Mouse (Mus musculus) left cerebral cortex, adult 2 months (tissue): ENCODE results near the gene Eif2ak4. TPM values are rescaled to one million over a fixed set of nuclear protein-coding genes. Genes with fewer than 3 reads are reported as not detected.
A peak's percentile ranks its signal among the peaks of the same experiment; 100 is the strongest.

ENCODE experiments used
- DNase-seq, 2 experiments: peaks; one replicate each; pipeline ENCODE4 v3.0.0; 2021 to 2022; ENCODE audit warnings: low spot score in 2 of 2, mixed read lengths in 1 of 2; ENCODE audit errors: extremely low spot score in 1 of 2
- H3K27ac ChIP-seq: fragments of 200-600 bp; 2 replicates; pipeline ENCODE4 v1.8.1; 2022
- H3K4me3 ChIP-seq: fragments of 200-600 bp; 2 replicates; pipeline ENCODE4 v1.8.1; 2022
- CTCF ChIP-seq: fragments of 200-600 bp; IDR thresholded peaks from 2 replicates; pipeline ENCODE4 v1.8.1; 2022; ENCODE audit warnings: antibody characterized with exemption, mild to moderate bottlenecking, moderate library complexity
- intact Hi-C: fragments of 180-260 bp; cut with DNase I; formaldehyde crosslinking; loops from one replicate; pipeline ENCODE4 v1.15.1; 2025
- long read RNA-seq, 2 experiments: library from polyadenylated mRNA; stranded (forward); transcript quantifications; one replicate each; pipeline ENCODE4 v2.0.0; 2021; ENCODE audit warnings: borderline mapping rate in 2 of 2
- total RNA-seq, 2 experiments: library from RNA; stranded (reverse); gene quantifications; 2 replicates each; pipeline ENCODE4 v1.2.3; 2021

Eif2ak4 gene
- total RNA-seq = 10 to 100 TPM; 22.2 to 25.1 TPM
- long read RNA-seq, experiment 1, full-length matches to known transcripts = 5 of 9 reads
- long read RNA-seq, experiment 1, partial matches to known transcripts = 2 of 9 reads
- long read RNA-seq, experiment 1, other reads (novel, unspliced or antisense) = 2 of 9 reads
- long read RNA-seq, experiment 2, full-length matches to known transcripts = 12 of 26 reads
- long read RNA-seq, experiment 2, partial matches to known transcripts = 5 of 26 reads
- long read RNA-seq, experiment 2, other reads (novel, unspliced or antisense) = 9 of 26 reads

DNA sequence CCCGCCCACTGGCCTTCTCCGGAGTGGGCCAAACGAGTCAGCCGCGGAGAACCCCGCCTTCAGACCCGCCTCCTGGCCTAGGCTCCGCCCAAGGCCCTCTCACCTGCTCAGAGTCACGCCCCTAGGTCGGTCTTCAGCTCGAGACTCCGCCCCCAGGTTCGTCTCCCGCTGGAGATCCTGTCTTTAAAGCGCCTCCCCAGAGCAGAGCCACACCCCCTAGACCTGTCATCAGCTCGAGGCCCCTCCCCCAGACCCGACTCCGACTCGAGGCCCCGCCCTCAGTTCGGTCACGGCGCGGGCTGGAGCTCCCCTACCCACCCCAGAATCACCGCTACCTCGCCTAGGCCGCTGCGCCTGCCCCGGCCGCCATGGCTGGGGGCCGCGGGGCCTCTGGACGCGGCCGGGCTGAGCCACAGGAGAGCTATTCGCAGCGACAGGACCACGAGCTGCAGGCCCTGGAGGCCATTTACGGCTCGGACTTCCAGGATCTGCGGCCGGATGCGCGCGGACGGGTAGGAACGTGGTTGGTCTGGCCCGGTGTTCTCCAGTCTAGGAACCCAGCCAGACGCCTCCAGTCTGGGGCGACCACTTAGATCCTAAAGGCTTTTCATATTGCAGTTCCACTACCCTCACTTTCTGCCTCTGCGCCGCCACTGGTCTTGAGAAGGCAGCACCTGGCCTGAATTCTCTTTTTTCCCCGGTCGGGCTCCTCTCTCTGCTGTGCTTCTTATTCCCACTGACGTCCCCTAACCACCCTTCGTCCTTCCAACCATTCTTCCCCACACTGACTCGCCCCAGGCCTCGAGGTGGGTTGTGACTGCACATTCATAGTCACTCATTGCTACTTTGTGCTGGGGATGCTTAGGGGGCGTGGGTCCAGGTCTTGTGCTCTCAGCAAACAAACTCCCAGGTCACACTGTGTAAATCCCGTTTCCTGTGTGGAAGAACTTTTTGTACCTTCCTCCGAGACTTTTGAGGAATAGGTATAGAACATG lies at the start of gene Eif2ak4:
Gene Eif2ak4 (plus strand): TSS at position 278 of the 995 bp plus-strand sequence.
- Histone ChIP-seq H3K27ac (peak within 1 kb of the TSS; percentile 92), H3K4me3 (peak within 1 kb of the TSS; percentile 86)
- TF ChIP-seq CTCF = no peak
- intact Hi-C loops = no loop called here
- DNase-seq = peak; percentile 97 to 98

DNA sequence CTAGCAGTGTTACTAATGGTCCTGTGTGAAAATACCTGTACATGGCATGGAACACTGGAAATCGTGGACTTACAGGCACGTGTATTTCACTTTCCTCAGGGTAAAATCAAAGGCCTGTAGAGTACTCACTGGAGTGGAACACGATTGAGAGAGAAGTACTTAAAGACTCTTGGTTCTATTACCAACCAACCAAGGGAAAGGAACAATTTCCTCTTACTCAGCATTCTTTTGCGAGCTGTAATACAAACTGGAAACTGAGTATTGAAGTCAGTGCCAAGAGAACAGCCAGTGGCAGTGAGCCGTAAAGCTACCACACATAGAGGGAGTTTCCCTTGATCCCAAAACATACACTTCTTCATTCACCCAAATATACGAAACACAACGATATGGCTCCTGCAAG lies 47.1 kb upstream of the Eif2ak4 start:
- DNase-seq = no peak
- intact Hi-C loops = no loop called here
- H3K4me3 ChIP-seq = no peak overlapping the region
- TF ChIP-seq CTCF = no peak
- H3K27ac ChIP-seq = no peak overlapping the region

DNA sequence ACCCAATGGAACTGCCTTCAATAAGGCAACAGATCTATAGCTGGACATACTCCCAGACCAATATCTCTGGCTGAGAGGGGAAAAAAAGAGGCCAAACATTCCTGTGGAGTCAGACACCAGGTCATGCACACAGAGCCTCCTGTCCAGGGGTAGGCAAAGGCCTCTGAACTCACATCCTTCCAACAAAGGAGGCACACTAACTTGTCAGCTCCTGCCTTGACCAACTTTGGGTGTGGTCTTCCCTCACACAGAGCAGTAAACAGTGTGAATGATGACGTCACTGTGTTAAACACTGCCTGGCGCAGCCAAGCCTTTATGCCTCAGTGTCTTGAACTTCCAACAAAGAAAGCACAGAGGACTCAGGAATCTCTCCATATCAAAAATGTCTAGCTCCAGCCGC lies 44.5 kb upstream of the Eif2ak4 start:
- no peak for DNase-seq
- intact Hi-C loops = no loop called here
- Histone ChIP-seq H3K27ac (no peak overlapping the region), H3K4me3 (no peak overlapping the region)
- no peak for TF ChIP-seq CTCF

DNA sequence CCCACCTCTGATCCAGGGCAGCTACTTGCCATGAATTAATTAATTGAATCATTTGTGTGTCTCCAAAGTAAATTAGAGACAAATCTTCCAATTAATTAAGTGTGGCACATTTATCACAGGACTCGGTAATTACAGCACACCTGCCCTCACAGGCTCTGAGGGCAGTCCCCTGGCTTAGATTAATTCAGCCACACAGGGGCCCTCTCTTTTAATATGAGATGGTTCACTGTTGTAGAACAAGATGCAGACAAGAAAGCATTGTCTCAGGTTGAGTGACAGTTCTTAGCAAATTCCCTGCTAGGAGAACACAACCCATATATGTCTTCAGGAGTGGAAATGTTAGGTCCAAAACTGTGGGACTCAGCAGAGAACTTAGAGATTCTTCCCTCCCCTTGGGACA lies 42.9 kb upstream of the Eif2ak4 start:
- DNase-seq = no peak
- H3K27ac ChIP-seq = no peak overlapping the region
- intact Hi-C loops = no loop called here
- no peak overlapping the region for H3K4me3 ChIP-seq
- no peak for TF ChIP-seq CTCF

DNA sequence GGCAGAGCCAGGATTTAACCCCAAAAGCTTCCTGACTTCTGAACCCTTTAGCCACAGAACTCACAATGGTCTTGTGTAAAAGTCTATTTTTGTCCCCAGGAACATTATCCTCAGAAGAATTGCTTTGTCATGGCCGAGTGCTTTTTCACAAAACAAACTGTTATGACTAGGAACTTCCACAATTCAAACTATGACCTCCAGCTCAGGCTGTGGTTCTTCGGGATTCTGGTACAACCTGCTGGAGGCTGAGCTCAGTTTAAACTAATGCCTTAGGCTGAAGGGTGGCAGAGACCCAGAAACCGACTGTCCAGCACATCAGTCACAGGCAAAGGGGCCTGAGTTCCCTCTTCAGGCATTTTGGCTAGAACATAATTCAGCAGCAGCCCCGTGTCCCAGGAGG lies 34.9 kb upstream of the Eif2ak4 start:
- no peak for DNase-seq
- Histone ChIP-seq H3K27ac (no peak overlapping the region), H3K4me3 (no peak overlapping the region)
- no peak for TF ChIP-seq CTCF
- intact Hi-C loops = no loop called here

DNA sequence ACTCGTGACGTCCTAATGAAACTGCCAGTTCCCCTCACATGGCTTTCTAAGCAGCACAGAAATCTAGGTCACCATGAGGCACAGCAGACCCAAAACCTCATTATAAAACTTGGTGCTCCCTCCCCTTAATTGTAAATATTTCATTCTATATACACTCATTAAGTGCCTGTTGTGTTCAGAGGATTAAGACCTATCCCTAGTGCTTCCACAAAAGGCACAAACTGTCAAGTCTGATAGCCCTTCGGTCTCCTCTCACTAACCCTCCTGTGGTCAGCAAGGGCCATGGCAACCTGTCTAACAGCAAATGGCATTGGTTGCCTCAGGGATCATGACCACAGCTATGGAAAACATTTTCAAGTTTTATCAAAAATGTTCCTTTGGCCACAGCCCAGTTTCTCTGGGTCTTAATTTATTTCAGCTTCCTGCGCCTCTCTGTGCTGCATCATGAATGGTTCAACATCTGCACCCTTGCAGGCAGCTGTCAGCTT lies 34.5 kb upstream of the Eif2ak4 start:
- Histone ChIP-seq H3K27ac (no peak overlapping the region), H3K4me3 (no peak overlapping the region)
- TF ChIP-seq CTCF = no peak; the same call in 1 of the 2 replicates
- DNase-seq = no peak
- intact Hi-C loops = no loop called here

DNA sequence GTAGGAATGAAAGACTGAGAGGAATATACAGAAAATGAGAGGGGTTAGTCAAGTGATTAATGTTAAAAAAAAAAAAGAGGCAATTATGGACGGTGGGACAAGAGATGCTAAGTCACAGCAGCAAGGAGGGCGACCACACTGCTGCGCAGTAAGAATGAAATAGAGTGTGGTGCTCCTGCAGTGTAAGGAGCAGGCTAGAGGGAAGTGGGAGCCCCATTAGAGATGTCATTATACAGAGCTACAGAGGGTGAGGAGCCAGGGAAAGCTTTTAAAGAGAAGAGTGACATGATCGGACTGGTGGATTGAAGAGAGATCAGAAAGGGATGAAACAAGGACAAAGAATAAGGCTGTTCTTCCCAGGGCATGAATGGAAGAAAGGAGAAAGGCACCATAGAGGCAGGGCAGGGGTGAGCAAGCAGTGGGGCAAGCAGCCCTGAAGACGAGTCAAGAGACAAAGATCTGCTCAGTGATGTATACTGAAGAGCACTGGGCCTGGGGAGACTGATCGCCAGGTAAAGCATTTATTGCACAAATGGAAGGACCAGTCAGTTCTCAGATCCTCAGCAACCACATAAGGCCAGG lies 33.2 kb upstream of the Eif2ak4 start:
- Histone ChIP-seq H3K4me3 (no peak overlapping the region), H3K27ac (no peak overlapping the region)
- intact Hi-C loops = no loop called here
- no peak for TF ChIP-seq CTCF
- DNase-seq = no peak

DNA sequence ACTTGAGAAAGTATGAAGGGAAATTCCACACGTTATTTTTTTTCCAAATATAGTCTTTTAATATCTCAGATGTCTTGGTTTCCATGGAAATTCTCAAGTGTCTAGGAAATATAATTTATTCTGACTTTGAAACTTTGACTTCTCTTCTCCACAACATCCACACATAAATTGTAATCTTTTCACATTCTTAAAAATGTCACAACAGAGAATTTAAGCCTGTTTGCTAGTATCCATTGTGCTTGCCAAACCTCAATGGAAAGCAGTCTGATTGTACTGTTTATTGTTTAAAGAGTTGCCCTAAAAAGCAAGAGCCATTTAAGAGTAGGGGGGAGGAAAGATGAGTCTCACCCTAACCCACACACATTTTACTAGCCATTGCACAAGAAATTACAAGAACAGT lies 16.6 kb upstream of the Eif2ak4 start:
- no peak overlapping the region for H3K4me3 ChIP-seq

DNA sequence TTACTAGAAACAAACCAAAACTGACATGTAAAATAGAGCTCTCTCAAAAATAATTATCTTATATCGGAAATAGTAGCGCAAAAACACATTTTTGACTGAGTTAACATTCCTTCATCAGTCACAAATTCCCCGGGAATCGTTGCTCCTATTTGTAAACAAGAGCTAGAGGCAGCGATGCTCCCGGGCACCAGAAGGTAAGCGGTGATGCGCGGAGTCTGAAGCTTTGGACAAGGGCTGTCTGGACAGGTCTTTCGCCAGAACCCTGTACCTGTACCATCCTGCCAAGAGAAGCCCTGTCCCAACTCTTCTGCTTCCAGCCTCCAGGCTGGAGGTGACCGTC lies 15.9 kb upstream of the Eif2ak4 start:
- no peak for TF ChIP-seq CTCF
- peak in 1 of 2 experiments; percentile 9 for DNase-seq
- intact Hi-C loops = no loop called here
- H3K4me3 ChIP-seq = peak overlapping the region; percentile 44
- H3K27ac ChIP-seq = peak overlapping the region; percentile 88

More for the DNA sequence above, 16.6 kb upstream of the Eif2ak4 start:
- no peak for TF ChIP-seq CTCF
- H3K27ac ChIP-seq = no peak overlapping the region
- DNase-seq = no peak
- intact Hi-C loops = no loop called here

DNA sequence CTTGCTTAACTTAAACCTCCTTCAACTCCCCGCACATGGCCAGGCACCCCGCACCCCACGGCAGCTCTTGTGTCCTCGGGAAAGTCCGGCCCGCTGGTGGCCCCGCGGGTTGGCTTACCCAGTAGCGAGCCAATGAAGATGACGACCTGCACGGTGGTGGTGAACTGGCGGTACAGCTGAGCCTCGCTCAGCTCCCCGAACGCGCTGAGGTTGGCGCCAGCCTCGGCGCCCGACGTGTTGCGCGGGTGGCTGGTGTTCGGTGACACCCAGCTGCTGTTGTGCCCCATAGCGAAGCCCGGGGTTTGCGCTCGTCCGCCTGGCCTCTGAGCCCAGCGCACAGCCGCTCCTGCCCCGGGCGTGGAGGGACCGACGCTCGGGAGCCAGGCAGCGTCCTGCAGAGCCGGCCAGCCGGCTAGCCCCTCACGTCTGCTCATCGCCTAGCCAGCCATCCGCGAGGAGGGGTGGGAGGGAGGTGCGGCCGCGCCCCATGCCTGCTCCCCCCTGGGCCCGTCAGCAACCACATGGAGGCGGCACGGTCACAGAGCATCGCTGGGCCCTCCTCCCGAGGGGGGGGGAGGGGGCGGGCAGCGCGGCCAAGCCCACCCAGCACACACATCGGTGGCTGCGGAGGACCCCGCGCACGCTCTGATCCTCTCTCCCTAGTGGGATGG lies 15.4 kb upstream of the Eif2ak4 start, which contains the start of gene Gpr176:
Gene Gpr176 (minus strand): TSS at position 519 of the 671 bp plus-strand sequence.
- H3K4me3 ChIP-seq = peak within 1 kb of the TSS; percentile 44
- TF ChIP-seq CTCF = no peak
- peak; percentile 41 to 50 for DNase-seq
- intact Hi-C loops = no loop called here
- peak within 1 kb of the TSS; percentile 88 for H3K27ac ChIP-seq

DNA sequence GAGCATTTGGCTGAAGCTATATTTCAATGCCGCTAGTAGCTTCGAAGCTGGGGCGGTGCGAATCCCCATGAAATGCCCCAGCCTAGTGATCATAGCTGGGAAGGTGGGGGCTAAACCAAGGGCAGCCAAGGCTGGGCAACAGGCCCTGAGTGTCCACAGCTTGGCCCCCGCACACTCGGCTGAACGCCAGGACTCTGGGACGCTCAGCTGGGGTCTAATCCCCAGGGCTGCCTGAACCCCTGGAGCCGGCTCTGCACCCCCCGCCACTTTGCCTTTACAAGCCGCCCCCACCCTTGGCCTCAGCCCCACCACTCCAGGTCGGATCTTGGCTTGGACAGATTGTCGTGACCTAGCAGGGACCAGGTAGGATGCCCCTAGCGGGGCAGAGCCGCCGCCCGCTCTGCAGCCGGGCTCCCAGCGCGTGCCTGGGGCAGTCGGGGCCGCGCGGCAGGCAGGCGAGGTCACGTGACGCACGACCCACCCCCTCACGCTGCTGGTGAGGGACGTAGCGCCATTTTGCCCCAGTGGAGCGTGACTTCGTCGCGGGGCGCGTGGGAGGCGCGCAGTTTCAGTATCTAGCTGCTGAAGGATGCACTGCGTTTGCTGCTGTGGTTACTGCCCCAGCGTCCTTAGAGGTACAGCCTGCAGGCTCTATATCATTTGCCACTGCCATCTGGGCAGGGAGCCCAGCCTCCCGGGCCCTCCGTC lies 14.7 kb upstream of the Eif2ak4 start:
- TF ChIP-seq CTCF = no peak; the same call in none of the 2 replicates
- DNase-seq = peak; percentile 88 to 90
- intact Hi-C loops = loop anchor here (2.0 kb wide), 1 partner anchor 111 kb away; no protein-coding TSS in a partner anchor
- Histone ChIP-seq H3K27ac (peak overlapping the region; percentile 88), H3K4me3 (peak overlapping the region; percentile 44)
